Comparison of ENCODE assay signal across 16 mouse cellular contexts in the genomic region with DNA sequence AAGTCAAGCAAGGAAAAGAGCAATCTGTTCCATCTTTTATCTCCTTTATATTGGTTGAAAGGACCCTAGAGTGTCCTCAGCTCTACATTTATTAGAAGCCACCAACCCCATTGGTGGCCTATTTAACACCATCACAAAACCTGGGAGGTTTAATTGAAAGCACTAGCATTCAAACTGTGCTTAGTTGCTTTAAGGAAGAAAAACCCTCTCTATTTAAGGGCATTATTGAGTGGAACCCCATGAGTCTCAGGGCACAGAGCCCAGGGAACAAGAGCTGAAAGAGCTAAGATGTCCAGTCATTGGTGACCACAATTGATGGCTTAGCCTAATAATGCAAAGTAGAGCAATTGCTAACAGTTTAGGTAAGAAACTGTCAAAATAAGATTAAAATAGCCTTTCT.
"Had no signal": no experiment of that assay in that cellular context is flagged by ENCODE, and none has a peak within 500 bp of the region (broad histone marks: within the 10 kb centered on the region; RNA-seq: fewer than 3 reads in every experiment).

No protein-coding gene starts in this region.

- H3K9me3 ChIP-seq: limb, embryonic 12.5 days; liver, embryonic 13.5 days; lung, embryonic 15.5 days; megakaryocyte, embryonic 14.5 days; midbrain, embryonic 13.5 days; neural tube, embryonic 12.5 days; stomach, embryonic 15.5 days had no signal

- H3K9ac ChIP-seq: limb, embryonic 12.5 days; liver, embryonic 13.5 days; liver, postnatal 0 days; lung, embryonic 15.5 days; midbrain, embryonic 13.5 days; neural tube, embryonic 12.5 days; stomach, embryonic 15.5 days had no signal

- H3K36me3 ChIP-seq: limb, embryonic 12.5 days; liver, embryonic 13.5 days; lung, embryonic 15.5 days; midbrain, embryonic 13.5 days; neural tube, embryonic 12.5 days; stomach, embryonic 15.5 days had no signal

- H3K27me3 ChIP-seq: limb, embryonic 12.5 days; liver, embryonic 13.5 days; lung, embryonic 15.5 days; megakaryocyte, embryonic 14.5 days; midbrain, embryonic 13.5 days; neural tube, embryonic 12.5 days; stomach, embryonic 15.5 days had no signal

- H3K4me1 ChIP-seq: limb, embryonic 12.5 days; liver, embryonic 13.5 days; lung, embryonic 15.5 days; megakaryocyte, embryonic 14.5 days; midbrain, embryonic 13.5 days; neural tube, embryonic 12.5 days; stomach, embryonic 15.5 days had no signal

- DNase-seq: kidney, postnatal 25 days; liver; liver, embryonic 13.5 days; liver, postnatal 0 days; lung, postnatal 14 days; right cerebral cortex, postnatal 4 days; thymus, adult 2 months; thymus, postnatal 25 days had no signal

- H3K27ac ChIP-seq: limb, embryonic 12.5 days; liver, embryonic 13.5 days; lung, embryonic 15.5 days; macrophage; midbrain, embryonic 13.5 days; neural tube, embryonic 12.5 days; stomach, embryonic 15.5 days had no signal

- ATAC-seq: liver, postnatal 0 days; midbrain, embryonic 13.5 days had no signal

- H3K4me2 ChIP-seq: limb, embryonic 12.5 days; liver, embryonic 13.5 days; lung, embryonic 15.5 days; midbrain, embryonic 13.5 days; neural tube, embryonic 12.5 days; stomach, embryonic 15.5 days had no signal

- H3K4me3 ChIP-seq: limb, embryonic 12.5 days; liver, embryonic 13.5 days; lung, embryonic 15.5 days; megakaryocyte, embryonic 14.5 days; midbrain, embryonic 13.5 days; myocyte; neural tube, embryonic 12.5 days; stomach, embryonic 15.5 days had no signal
